Mouse (Mus musculus) frontal cortex, adult 2 months (tissue): ENCODE results near the gene Fli1. TPM values are rescaled to one million over a fixed set of nuclear protein-coding genes. Genes with fewer than 3 reads are reported as not detected.

Source experiments
- DNase-seq, 2 experiments: peaks; one replicate each; pipeline ENCODE4 v3.0.0; 2022; ENCODE audit warnings: low spot score in 1 of 2; ENCODE audit errors: extremely low spot score in 1 of 2
- polyA plus RNA-seq: library from polyadenylated mRNA; depleted of rRNA; stranded (reverse); fragments of >200 nt; gene quantifications from 2 replicates; pipeline ENCODE4 v1.2.3, GENCODE M21; 2012; rRNA removed

Gene Fli1
- 3.1 and 4.6 TPM in 2 replicates for polyA plus RNA-seq

GRCm38 (mm10) chr9:32542212-32543039, at the start of gene Fli1:
Fli1 (minus strand) TSS chr9:32542861.
- no peak for DNase-seq

GRCm38 (mm10) chr9:32591732-32592582, 49.3 kb upstream of the Fli1 start:
- DNase-seq, result peak; percentile 46 to 89

- DNase-seq, result no peak
These were observed 47.9 kb upstream of the Fli1 start for GRCm38 (mm10) chr9:32590571-32590970.

GRCm38 (mm10) chr9:32589900-32590299, 47.2 kb upstream of the Fli1 start:
- peak; percentile 47 to 92 for DNase-seq

- no peak for DNase-seq
These were observed 42.7 kb upstream of the Fli1 start for GRCm38 (mm10) chr9:32585357-32585756.

GRCm38 (mm10) chr9:32583905-32584304, 41.2 kb upstream of the Fli1 start:
- DNase-seq, result no peak

GRCm38 (mm10) chr9:32581851-32582573, 39.4 kb upstream of the Fli1 start:
- no peak for DNase-seq

- DNase-seq, result no peak
These were observed 35.8 kb upstream of the Fli1 start for GRCm38 (mm10) chr9:32578411-32578810.

GRCm38 (mm10) chr9:32573638-32574037, 31.0 kb upstream of the Fli1 start:
- DNase-seq, result no peak

- no peak for DNase-seq
These were observed 29.0 kb upstream of the Fli1 start for GRCm38 (mm10) chr9:32571676-32572075.

- no peak for DNase-seq
These were observed 27.9 kb upstream of the Fli1 start for GRCm38 (mm10) chr9:32570547-32570946.

- no peak for DNase-seq
These were observed 26.6 kb upstream of the Fli1 start for GRCm38 (mm10) chr9:32569261-32569660.

GRCm38 (mm10) chr9:32567603-32568002, 24.9 kb upstream of the Fli1 start:
- no peak for DNase-seq

- DNase-seq, result no peak
These were observed 22.6 kb upstream of the Fli1 start for GRCm38 (mm10) chr9:32565309-32565708.

- DNase-seq, result no peak
These were observed 20.2 kb upstream of the Fli1 start for GRCm38 (mm10) chr9:32562837-32563236.

GRCm38 (mm10) chr9:32562409-32562808, 19.7 kb upstream of the Fli1 start:
- DNase-seq, result peak in 1 of 2 experiments; percentile 23

- DNase-seq, result no peak
These were observed 18.7 kb upstream of the Fli1 start for GRCm38 (mm10) chr9:32561190-32561890.

GRCm38 (mm10) chr9:32559859-32560258, 17.2 kb upstream of the Fli1 start:
- DNase-seq, result no peak

- no peak for DNase-seq
These were observed 16.8 kb upstream of the Fli1 start for GRCm38 (mm10) chr9:32559454-32559853.

- DNase-seq, result no peak
These were observed 13.7 kb upstream of the Fli1 start for GRCm38 (mm10) chr9:32556313-32556712.
